Mouse (Mus musculus) embryonic facial prominence, embryonic 10.5 days (tissue): Measurements from ENCODE around the gene Sgpp2. TPM values are rescaled to one million over a fixed set of nuclear protein-coding genes. Genes with fewer than 3 reads are reported as not detected.

ENCODE experiments used
- polyA plus RNA-seq: library from polyadenylated mRNA; unstranded; fragments of >200 nt; fragmentation: Nextera tagmentation; extraction: Ambion mirVana; gene quantifications from 2 replicates; pipeline ENCODE4 v1.2.1, GENCODE M21; 2016

Gene Sgpp2
- polyA plus RNA-seq, 1 experiment from 2014 or later, result 9.0 TPM

Other genes with a start within 250 kb of the Sgpp2 start
- 16.6 and 17.7 TPM in 2 replicates for gene Pax3, start 113.2 kb upstream of the Sgpp2 start, polyA plus RNA-seq
- 152 and 155 TPM in 2 replicates for gene Farsb, start 178.6 kb downstream of the Sgpp2 start, polyA plus RNA-seq
- gene Mogat1, start 200.6 kb downstream of the Sgpp2 start, polyA plus RNA-seq, result 0.45 and 0.91 TPM in 2 replicates
- gene BC035947, start 201.8 kb downstream of the Sgpp2 start, polyA plus RNA-seq, result 0.20 and 0.54 TPM in 2 replicates